Mouse (Mus musculus): ENCODE results near the gene Rhbg. TPM values are rescaled to one million over a fixed set of nuclear protein-coding genes. Genes with fewer than 3 reads are reported as not detected.

Rhbg gene
- polyA plus RNA-seq, 1 experiment from 2014 or later = 7.7 TPM

DNA sequence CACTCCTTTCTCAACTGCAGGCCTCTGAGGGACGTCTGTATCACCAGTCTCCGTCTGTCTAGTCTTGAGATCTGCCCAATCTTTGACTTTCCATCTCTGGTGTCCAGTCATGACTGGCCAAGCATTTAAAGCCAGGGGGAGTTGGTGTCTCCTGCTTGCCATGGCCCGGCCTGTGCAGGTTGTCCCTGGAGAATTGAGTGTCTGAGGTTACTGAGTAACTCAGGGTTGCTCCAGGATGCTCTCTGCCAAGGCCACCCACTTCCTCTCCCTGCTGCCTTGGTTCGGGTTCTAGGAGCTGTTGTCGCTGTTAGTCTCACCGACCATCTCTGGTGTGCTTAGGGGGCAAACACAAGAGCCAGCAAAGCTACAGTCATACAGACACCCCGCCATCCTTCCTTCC lies 1.9 kb upstream of the Rhbg start:
- peaks cover 55% of the 10 kb centered on the region for H3K27me3 ChIP-seq
- H3K9me3 ChIP-seq (replicated peaks) = no peaks in the 10 kb centered on the region
- WGBS (ENCODE audit: insufficient replicate concordance) = 30% methylated on average over 7 of the region's 7 CpGs
- no peaks in the 10 kb centered on the region for H3K36me3 ChIP-seq (replicated peaks)
- ATAC-seq (ENCODE audit: insufficient read depth) = no peak
- H3K4me2 ChIP-seq = no peak overlapping the region
- H3K9ac ChIP-seq = no peak overlapping the region
- H3K4me1 ChIP-seq (replicated peaks) = peaks cover 23% of the 10 kb centered on the region
- no peak overlapping the region for H3K27ac ChIP-seq (replicated peaks)
- H3K4me3 ChIP-seq (replicated peaks) = no peak overlapping the region

DNA sequence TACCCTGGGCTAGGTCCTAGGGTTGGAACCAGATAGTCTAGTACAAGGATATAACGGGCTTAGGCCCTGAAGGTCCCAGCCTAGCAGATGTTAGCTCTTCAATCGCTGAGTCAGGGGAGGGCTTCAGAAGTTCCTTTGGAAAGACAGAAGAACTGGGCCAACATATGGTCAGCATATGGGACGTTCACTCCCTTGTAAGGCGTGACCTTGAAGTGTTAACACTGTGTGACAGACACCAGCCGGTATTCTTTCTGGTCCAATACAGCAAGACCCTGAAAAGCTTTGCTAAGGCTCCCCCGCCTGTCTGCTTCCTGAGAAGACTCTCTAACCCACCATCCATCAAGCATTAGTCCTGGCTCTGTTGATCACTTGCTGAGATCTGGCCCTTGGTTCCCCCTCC lies 1.4 kb upstream of the Rhbg start:
- no peak overlapping the region for H3K27ac ChIP-seq (replicated peaks)
- H3K36me3 ChIP-seq (replicated peaks) = no peaks in the 10 kb centered on the region
- H3K4me2 ChIP-seq = no peak overlapping the region
- H3K4me3 ChIP-seq (replicated peaks) = no peak overlapping the region
- H3K4me1 ChIP-seq (replicated peaks) = peaks cover 23% of the 10 kb centered on the region
- no peak overlapping the region; the same call in 1 of the 2 replicates for H3K9ac ChIP-seq
- no peaks in the 10 kb centered on the region for H3K9me3 ChIP-seq (replicated peaks)
- WGBS (ENCODE audit: insufficient replicate concordance) = 49% methylated on average over 6 of the region's 6 CpGs
- peaks cover 55% of the 10 kb centered on the region for H3K27me3 ChIP-seq
- ATAC-seq (ENCODE audit: insufficient read depth) = no peak

DNA sequence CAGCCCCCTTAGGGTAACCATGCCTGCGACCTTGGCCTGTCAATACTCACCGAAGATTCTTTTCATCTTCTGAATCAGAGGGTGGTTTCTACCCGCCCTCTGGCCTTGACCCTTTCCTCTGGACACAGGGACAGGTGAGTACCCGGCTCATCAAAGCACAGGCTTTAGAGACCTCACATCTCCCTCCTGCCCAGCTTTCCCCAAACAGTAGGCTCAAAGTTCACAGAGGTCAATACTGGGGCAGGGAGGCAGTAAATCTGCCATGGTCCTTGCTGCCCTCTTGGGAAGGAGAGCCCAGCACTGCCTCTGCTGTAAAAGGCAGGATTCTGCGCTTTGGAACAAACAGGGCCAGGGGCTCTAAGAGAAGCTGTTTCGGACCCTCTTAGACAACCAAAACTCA lies 1.8 kb downstream of the Rhbg start:
- Histone ChIP-seq H3K4me1 (replicated peaks) (peaks cover 23% of the 10 kb centered on the region), H3K27ac (replicated peaks) (no peak overlapping the region), H3K9me3 (replicated peaks) (no peaks in the 10 kb centered on the region), H3K4me3 (replicated peaks) (no peak overlapping the region), H3K36me3 (replicated peaks) (no peaks in the 10 kb centered on the region), H3K9ac (no peak overlapping the region), H3K27me3 (peaks cover 55% of the 10 kb centered on the region), H3K4me2 (no peak overlapping the region)
- WGBS (ENCODE audit: insufficient replicate concordance) = 53% methylated on average over 6 of the region's 6 CpGs
- no peak for ATAC-seq (ENCODE audit: insufficient read depth)

DNA sequence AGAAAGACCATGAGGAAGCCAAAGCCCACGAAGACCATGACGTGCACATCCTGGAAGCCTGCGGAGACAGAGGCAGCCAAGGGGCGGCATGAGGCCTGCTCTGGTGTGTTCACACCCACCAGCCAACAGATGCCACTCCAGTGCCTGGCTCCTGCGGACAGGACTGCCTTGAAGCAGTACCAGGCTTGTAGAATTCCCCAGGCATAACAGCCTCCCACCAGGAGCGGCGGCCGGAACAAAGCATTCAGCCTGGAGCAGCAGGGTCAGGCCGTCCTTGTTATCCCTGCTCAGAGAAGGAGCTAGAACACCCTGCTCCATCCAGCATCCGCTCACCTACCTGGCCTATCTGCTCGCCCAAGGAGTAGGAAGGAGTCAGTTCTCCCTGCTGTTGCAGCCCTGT lies 6.1 kb downstream of the Rhbg start:
- Histone ChIP-seq H3K4me2 (no peak overlapping the region), H3K9me3 (replicated peaks) (no peaks in the 10 kb centered on the region), H3K27me3 (peaks cover 40% of the 10 kb centered on the region), H3K27ac (replicated peaks) (no peak overlapping the region), H3K4me3 (replicated peaks) (no peak overlapping the region), H3K4me1 (replicated peaks) (peaks cover 7% of the 10 kb centered on the region; the same call in 1 of the 2 replicates), H3K36me3 (replicated peaks) (no peaks in the 10 kb centered on the region), H3K9ac (no peak overlapping the region)
- WGBS (ENCODE audit: insufficient replicate concordance) = 66% methylated on average over 11 of the region's 11 CpGs
- ATAC-seq (ENCODE audit: insufficient read depth) = no peak

DNA sequence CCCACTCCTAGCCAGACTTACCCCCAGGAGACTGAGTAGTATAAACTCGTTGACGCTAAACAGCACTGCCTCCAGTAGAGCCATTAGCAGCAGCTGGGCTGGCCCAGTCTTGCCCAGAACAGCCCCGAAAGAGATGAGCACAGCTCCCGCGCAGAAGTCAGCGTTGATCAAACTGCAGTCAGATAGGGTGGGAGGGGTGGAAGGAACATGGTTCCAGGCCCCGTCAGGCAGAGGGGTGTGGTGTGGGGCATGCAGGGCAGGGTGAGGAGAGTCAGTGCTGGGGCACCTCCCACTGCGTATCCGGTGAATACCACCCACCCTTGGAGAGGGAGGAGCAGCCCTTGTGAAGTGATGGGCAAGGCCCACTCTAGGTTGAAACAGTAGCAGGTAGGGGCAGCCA lies 6.8 kb downstream of the Rhbg start:
- 52% methylated on average over 9 of the region's 9 CpGs for WGBS (ENCODE audit: insufficient replicate concordance)
- Histone ChIP-seq H3K27me3 (peaks cover 40% of the 10 kb centered on the region), H3K4me2 (no peak overlapping the region), H3K9me3 (replicated peaks) (no peaks in the 10 kb centered on the region), H3K9ac (no peak overlapping the region), H3K4me3 (replicated peaks) (no peak overlapping the region), H3K4me1 (replicated peaks) (peaks cover 2% of the 10 kb centered on the region; the same call in 1 of the 2 replicates), H3K36me3 (replicated peaks) (no peaks in the 10 kb centered on the region), H3K27ac (replicated peaks) (no peak overlapping the region)
- ATAC-seq (ENCODE audit: insufficient read depth) = no peak

DNA sequence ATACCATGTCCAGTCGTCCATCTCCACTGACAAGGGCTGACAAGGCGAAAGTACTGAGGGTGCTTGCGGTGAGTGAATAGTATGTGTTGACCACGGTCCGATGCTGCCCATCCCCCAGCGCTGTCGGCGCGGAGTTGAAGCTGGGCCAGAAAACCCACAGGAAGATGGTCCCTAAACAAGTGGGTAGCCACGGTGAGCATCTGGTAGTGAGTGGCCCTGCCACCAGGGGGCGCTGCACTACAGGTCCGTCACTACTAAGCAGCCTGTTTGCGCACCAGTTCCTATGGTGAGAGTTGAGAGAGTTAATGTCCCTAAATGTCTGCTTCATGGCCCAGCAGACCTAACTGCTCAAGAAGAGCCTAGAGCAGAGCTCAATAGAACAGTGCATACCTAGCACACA lies 8.7 kb downstream of the Rhbg start:
- H3K27me3 ChIP-seq = peaks cover 54% of the 10 kb centered on the region
- H3K9me3 ChIP-seq (replicated peaks) = no peaks in the 10 kb centered on the region
- no peak overlapping the region for H3K9ac ChIP-seq
- 0 out of 2 replicates have a peak, but pooled peaks cover 5% of the 10 kb centered on the region for H3K4me1 ChIP-seq (replicated peaks)
- WGBS (ENCODE audit: insufficient replicate concordance) = 8% methylated on average over 13 of the region's 13 CpGs
- H3K36me3 ChIP-seq (replicated peaks) = no peaks in the 10 kb centered on the region
- no peak overlapping the region for H3K4me2 ChIP-seq
- no peak for ATAC-seq (ENCODE audit: insufficient read depth)
- no peak overlapping the region for H3K27ac ChIP-seq (replicated peaks)
- H3K4me3 ChIP-seq (replicated peaks) = no peak overlapping the region

DNA sequence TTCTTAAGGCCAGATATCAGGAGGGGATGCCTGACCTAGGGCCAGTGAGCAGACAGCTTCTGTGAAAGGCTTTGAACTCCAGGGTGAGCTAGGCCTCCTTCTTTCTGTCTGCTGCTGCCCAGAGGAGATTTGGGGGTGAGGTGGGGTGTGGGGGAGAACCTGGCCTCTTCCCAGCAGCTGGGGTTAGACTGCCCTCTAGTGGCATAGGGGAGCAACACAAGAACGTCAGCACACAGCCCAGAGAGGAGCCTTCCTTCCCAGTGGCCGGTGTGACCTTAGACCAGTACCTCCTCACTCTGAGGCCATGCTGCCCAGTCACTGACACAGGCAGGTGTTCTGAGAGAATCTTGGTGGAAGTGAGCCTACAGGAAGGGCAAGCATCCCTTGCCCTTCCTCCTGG lies 10.4 kb downstream of the Rhbg start:
- H3K27me3 ChIP-seq = peaks cover 72% of the 10 kb centered on the region
- no peak overlapping the region for H3K4me3 ChIP-seq (replicated peaks)
- H3K9ac ChIP-seq = no peak overlapping the region
- WGBS (ENCODE audit: insufficient replicate concordance) = 8% methylated on average over 2 of the region's 2 CpGs
- no peaks in the 10 kb centered on the region for H3K36me3 ChIP-seq (replicated peaks)
- 0 out of 2 replicates have a peak, but pooled peaks cover 5% of the 10 kb centered on the region for H3K4me1 ChIP-seq (replicated peaks)
- ATAC-seq (ENCODE audit: insufficient read depth) = no peak
- no peak overlapping the region for H3K4me2 ChIP-seq
- H3K27ac ChIP-seq (replicated peaks) = no peak overlapping the region
- no peaks in the 10 kb centered on the region for H3K9me3 ChIP-seq (replicated peaks)

DNA sequence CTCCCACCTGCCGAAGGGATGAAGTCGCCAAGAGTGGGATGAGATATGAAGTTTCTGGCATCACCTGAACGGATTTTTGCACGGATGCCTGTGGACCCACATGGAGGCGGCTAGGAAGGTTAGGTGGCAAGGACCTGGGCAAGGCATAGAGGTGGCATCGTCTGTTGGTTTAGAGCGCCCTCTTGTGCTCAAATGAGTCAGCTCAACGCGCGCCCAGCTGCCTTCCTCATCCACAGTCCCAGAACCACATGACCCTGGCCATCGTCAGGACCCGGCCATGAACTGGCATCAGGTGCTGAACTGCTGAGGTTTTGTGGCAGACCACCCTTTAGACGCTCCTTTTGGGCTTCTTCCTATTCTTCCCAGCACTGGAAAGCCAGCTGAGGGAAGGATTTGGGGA lies 12.0 kb downstream of the Rhbg start:
- Histone ChIP-seq H3K4me1 (replicated peaks) (0 out of 2 replicates have a peak, but pooled peaks cover 5% of the 10 kb centered on the region), H3K9ac (no peak overlapping the region), H3K36me3 (replicated peaks) (no peaks in the 10 kb centered on the region), H3K27me3 (peaks cover 84% of the 10 kb centered on the region), H3K4me3 (replicated peaks) (no peak overlapping the region), H3K4me2 (no peak overlapping the region), H3K9me3 (replicated peaks) (no peaks in the 10 kb centered on the region), H3K27ac (replicated peaks) (no peak overlapping the region)
- WGBS (ENCODE audit: insufficient replicate concordance) = 4% methylated on average over 13 of the region's 13 CpGs
- ATAC-seq (ENCODE audit: insufficient read depth) = no peak

DNA sequence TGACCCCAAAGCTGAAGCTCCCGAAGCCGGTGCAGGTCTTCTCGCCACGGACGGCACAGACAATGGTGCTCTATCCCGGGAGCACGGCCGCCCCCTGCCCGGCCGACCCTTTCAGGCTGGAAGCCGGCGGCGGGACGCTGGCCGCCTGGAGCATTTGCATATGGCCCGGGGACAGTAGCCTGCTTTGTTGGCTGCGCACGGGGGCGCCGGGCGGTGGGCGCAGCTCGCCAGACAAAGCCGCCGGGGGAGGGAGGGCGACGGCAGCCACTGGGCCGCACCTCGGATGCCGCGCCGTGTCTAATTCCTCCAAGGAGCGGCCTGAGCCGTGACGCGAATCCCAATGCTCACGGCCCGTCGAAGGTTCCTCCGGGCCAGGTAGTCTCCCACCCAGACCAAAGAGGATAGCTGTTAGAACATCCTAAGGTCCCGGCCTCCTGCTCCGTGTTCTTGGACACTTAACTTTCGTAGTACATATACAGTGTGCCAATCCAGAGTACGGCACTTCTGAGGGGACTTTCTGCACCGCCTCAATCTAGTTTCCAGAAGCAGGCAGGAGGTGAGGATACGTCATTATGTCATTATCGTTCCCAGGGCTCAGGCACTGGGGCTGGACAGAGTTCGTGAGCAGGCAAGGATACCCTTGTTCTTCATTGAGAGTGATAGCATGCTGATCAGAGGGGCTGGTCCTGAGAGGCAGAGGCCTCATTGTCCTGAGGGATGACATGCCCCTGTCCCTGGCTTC lies 13.3 kb downstream of the Rhbg start:
- 4% methylated on average over 48 of the region's 48 CpGs for WGBS (ENCODE audit: insufficient replicate concordance)
- 0 out of 2 replicates have a peak, but pooled peaks cover 5% of the 10 kb centered on the region for H3K4me1 ChIP-seq (replicated peaks)
- peaks cover 97% of the 10 kb centered on the region for H3K27me3 ChIP-seq
- no peak overlapping the region for H3K27ac ChIP-seq (replicated peaks)
- H3K4me3 ChIP-seq (replicated peaks) = no peak overlapping the region
- no peaks in the 10 kb centered on the region for H3K9me3 ChIP-seq (replicated peaks)
- no peak overlapping the region for H3K9ac ChIP-seq
- no peak overlapping the region; the same call in 1 of the 2 replicates for H3K4me2 ChIP-seq
- no peaks in the 10 kb centered on the region for H3K36me3 ChIP-seq (replicated peaks)
- ATAC-seq (ENCODE audit: insufficient read depth) = no peak

DNA sequence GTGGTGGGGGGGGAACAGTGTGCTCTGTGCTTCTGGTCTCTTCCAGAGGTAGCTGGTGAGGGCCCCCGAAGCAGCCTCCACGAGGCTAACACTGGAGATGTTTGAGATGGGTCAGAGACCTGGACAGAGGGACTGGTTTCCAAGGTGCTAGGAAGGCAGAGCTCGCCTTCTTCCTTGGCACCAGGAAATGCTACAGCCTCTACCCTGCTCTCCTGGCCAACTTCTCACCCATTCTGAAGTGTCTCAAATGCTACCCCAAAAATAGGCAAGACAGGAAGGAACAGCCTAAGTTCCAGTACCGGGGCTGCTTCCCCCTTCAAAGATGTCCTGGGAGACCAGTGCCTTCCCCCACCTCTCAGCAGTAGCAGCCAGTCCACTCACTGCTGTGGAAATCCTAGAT lies 15.1 kb downstream of the Rhbg start:
- H3K9ac ChIP-seq = no peak overlapping the region
- H3K36me3 ChIP-seq (replicated peaks) = no peaks in the 10 kb centered on the region
- no peaks in the 10 kb centered on the region for H3K9me3 ChIP-seq (replicated peaks)
- no peak overlapping the region for H3K27ac ChIP-seq (replicated peaks)
- no peak overlapping the region for H3K4me3 ChIP-seq (replicated peaks)
- no peak overlapping the region for H3K4me2 ChIP-seq
- 20% methylated on average over 4 of the region's 4 CpGs for WGBS (ENCODE audit: insufficient replicate concordance)
- ATAC-seq (ENCODE audit: insufficient read depth) = no peak
- peaks cover 89% of the 10 kb centered on the region for H3K27me3 ChIP-seq
- 0 out of 2 replicates have a peak, but pooled peaks cover 5% of the 10 kb centered on the region for H3K4me1 ChIP-seq (replicated peaks)

DNA sequence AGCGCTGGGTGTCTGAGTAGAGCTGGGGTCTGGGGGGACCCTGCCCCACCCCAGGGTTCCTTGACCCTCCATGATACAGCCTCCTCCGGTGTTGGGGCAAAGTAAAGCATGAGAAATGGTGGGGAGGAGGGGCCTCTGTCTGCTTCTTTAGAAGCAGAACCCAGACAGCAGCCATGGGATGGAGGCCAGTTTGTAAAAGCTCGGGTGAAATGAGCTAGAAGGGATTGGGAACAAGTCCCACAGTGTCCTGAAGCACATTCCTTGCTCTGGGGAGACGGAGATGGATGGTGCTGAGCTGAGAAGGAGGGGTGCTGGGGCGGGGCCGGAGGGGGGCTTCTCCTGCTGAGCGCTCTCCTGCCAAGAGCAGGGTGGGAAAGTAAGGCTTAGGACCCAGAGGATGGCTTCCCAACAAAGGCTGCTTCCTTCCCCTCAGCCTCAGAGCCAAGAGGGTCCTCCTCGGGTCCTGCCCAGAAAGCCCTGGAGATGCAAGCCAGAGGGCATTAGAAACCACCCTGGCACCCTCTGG lies 15.6 kb downstream of the Rhbg start:
- Histone ChIP-seq H3K9me3 (replicated peaks) (no peaks in the 10 kb centered on the region), H3K4me2 (no peak overlapping the region), H3K27me3 (peaks cover 87% of the 10 kb centered on the region), H3K4me3 (replicated peaks) (no peak overlapping the region), H3K27ac (replicated peaks) (no peak overlapping the region), H3K36me3 (replicated peaks) (no peaks in the 10 kb centered on the region), H3K9ac (no peak overlapping the region), H3K4me1 (replicated peaks) (0 out of 2 replicates have a peak, but pooled peaks cover 5% of the 10 kb centered on the region)
- ATAC-seq (ENCODE audit: insufficient read depth) = no peak
- WGBS (ENCODE audit: insufficient replicate concordance) = 23% methylated on average over 8 of the region's 8 CpGs

All from liver, embryonic 15.5 days (tissue).